Mouse (Mus musculus) heart, postnatal 0 days (tissue): Measurements from ENCODE around the gene Shisa5.

Experiments
- CTCF ChIP-seq: IDR thresholded peaks from 2 replicates; pipeline ENCODE4 v1.5.1; 2016; ENCODE audit warnings: antibody characterized with exemption, control low read depth, low read depth
- EP300 ChIP-seq: IDR thresholded peaks from 2 replicates; pipeline ENCODE4 v1.6.1; 2016; ENCODE audit warnings: antibody characterized with exemption, low read depth

DNA sequence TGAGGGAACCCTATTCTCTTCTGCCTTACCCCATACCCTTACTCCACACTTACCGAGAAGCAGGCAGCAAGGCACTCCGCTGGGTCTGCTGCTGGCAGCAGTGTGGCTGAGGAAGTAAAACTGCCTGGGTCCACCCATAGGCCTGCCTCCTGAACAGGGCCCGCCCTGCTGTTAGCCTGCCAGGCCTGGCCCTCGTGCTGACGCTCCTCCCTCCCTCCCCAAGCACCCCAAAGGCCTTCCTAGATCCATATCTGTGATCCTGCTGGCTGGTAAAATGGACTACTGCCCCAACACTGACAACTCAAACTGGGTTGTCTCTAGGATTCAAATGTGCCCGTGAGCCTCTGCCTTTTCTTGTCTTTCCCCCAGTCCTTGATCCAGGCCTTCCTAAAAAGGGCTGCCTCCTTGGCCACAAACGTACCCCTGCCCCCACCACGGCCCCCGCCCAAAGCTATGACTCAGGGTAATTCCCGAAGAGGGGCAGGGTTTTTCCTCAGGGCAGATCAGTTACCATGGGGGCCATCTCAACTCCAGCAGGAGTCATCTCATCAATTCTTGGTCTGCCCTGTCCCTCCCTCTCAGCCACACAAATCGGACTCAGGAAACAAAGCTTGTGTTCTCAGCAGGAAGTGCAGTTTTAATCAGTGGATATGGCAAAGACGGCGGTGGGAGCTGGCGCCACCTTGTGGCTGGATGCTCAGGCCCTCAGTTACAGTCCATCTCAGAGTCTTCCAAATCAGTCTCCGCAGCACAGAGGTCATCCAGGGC lies 21.0 kb downstream of the Shisa5 start, which contains the start of gene Trex1:
- TF ChIP-seq CTCF (peak; percentile 97), EP300 (peak; percentile 60; the same call in 1 of the 2 replicates)
